Mouse (Mus musculus) forebrain, embryonic 15.5 days (tissue): ENCODE measurements around the gene Car4. TPM values are rescaled to one million over a fixed set of nuclear protein-coding genes. Genes with fewer than 3 reads are reported as not detected.

Source experiments
- ATAC-seq: fragments of 200-750 bp; cut with Nextera tagmentation; replicated peaks from 2 replicates; pipeline ENCODE4 v1.8.0; 2017; ENCODE audit warnings: mild to moderate bottlenecking, moderate TSS enrichment, moderate library complexity
- H3K27ac ChIP-seq: fragments of 300-500 bp; sonication (generic); replicated peaks from 2 replicates; pipeline ENCODE4 v1.5.1; 2015; ENCODE audit warnings: mild to moderate bottlenecking, inconsistent platforms
- H3K27me3 ChIP-seq: fragments of 300-500 bp; sonication (generic); 2 replicates; pipeline ENCODE4 v1.6.1; 2015; ENCODE audit warnings: inconsistent platforms
- H3K36me3 ChIP-seq: fragments of 300-500 bp; sonication (generic); 2 replicates; pipeline ENCODE4 v1.6.1; 2015; ENCODE audit warnings: mild to moderate bottlenecking, inconsistent platforms
- H3K4me1 ChIP-seq: fragments of 300-500 bp; sonication (generic); 2 replicates; pipeline ENCODE4 v1.6.1; 2015; ENCODE audit warnings: inconsistent platforms
- H3K4me2 ChIP-seq: fragments of 300-500 bp; sonication (generic); replicated peaks from 2 replicates; pipeline ENCODE4 v1.6.1; 2015; ENCODE audit warnings: mild to moderate bottlenecking, inconsistent platforms
- H3K4me3 ChIP-seq: fragments of 300-500 bp; sonication (generic); 2 replicates; pipeline ENCODE4 v1.5.1; 2015; ENCODE audit warnings: mild to moderate bottlenecking, inconsistent platforms
- H3K9ac ChIP-seq: fragments of 300-500 bp; sonication (generic); replicated peaks from 2 replicates; pipeline ENCODE4 v1.6.1; 2015; ENCODE audit warnings: mild to moderate bottlenecking, inconsistent platforms
- H3K9me3 ChIP-seq: fragments of 300-500 bp; sonication (generic); 2 replicates; pipeline ENCODE4 v1.6.1; 2016; ENCODE audit warnings: inconsistent platforms
- WGBS: fragments of 180-500 bp; shearing (Covaris S2); methylation state at CpG from one replicate; pipeline ENCODE4 v1.1.7; 2015; ENCODE audit warnings: mixed read lengths; 5-methylcytosine and 5-hydroxymethylcytosine counted together
- polyA plus RNA-seq: library from polyadenylated mRNA; unstranded; fragments of >200 nt; fragmentation: Nextera tagmentation; extraction: Ambion mirVana; gene quantifications from 2 replicates; pipeline ENCODE4 v1.2.1, GENCODE M21; 2015

Car4 gene
- polyA plus RNA-seq, 1 experiment from 2014 or later, result 1.9 TPM

- Histone ChIP-seq H3K4me1 (no peaks in the 10 kb centered on the region), H3K4me3 (no peak overlapping the region), H3K27me3 (no peaks in the 10 kb centered on the region), H3K9ac (no peak overlapping the region), H3K4me2 (no peak overlapping the region), H3K27ac (no peak overlapping the region), H3K36me3 (no peaks in the 10 kb centered on the region), H3K9me3 (no peaks in the 10 kb centered on the region)
- ATAC-seq, result no peak
- WGBS, result 84% methylated on average over 3 of the region's 3 CpGs
Measured at GRCm38 (mm10) chr11:84977385-84977952, 19.9 kb downstream of the Car4 start.

- no peaks in the 10 kb centered on the region for H3K4me1 ChIP-seq
- no peak overlapping the region for H3K4me2 ChIP-seq
- H3K9ac ChIP-seq, result no peak overlapping the region
- ATAC-seq, result no peak
- no peak overlapping the region for H3K27ac ChIP-seq
- 45% methylated on average over 2 of the region's 2 CpGs for WGBS
- H3K9me3 ChIP-seq, result no peaks in the 10 kb centered on the region
- H3K4me3 ChIP-seq, result no peak overlapping the region
- H3K27me3 ChIP-seq, result no peaks in the 10 kb centered on the region
- no peaks in the 10 kb centered on the region for H3K36me3 ChIP-seq
Measured at GRCm38 (mm10) chr11:84978113-84978512, 20.5 kb downstream of the Car4 start.

- H3K9ac ChIP-seq, result no peak overlapping the region
- H3K36me3 ChIP-seq, result 0 out of 2 replicates have a peak, but pooled peaks cover 6% of the 10 kb centered on the region
- H3K4me3 ChIP-seq, result no peak overlapping the region
- no peaks in the 10 kb centered on the region for H3K27me3 ChIP-seq
- no peaks in the 10 kb centered on the region for H3K9me3 ChIP-seq
- H3K4me2 ChIP-seq, result no peak overlapping the region
- H3K27ac ChIP-seq, result no peak overlapping the region
- 50% methylated on average over 1 of the region's 1 CpGs for WGBS
- no peaks in the 10 kb centered on the region for H3K4me1 ChIP-seq
- ATAC-seq, result no peak
Measured at GRCm38 (mm10) chr11:84979351-84979750, 21.8 kb downstream of the Car4 start.

GRCm38 (mm10) chr11:84980697-84981096, 23.1 kb downstream of the Car4 start:
- no peaks in the 10 kb centered on the region for H3K9me3 ChIP-seq
- 78% methylated on average over 2 of the region's 2 CpGs for WGBS

GRCm38 (mm10) chr11:84985421-84985820, 27.8 kb downstream of the Car4 start:
- H3K27me3 ChIP-seq, result no peaks in the 10 kb centered on the region
- no peak overlapping the region for H3K27ac ChIP-seq
- no peak for ATAC-seq
- 89% methylated on average over 6 of the region's 6 CpGs for WGBS
- no peak overlapping the region for H3K4me2 ChIP-seq
- H3K4me3 ChIP-seq, result no peak overlapping the region
- H3K36me3 ChIP-seq, result peaks cover 41% of the 10 kb centered on the region
- no peak overlapping the region for H3K9ac ChIP-seq
- no peaks in the 10 kb centered on the region for H3K4me1 ChIP-seq
- H3K9me3 ChIP-seq, result no peaks in the 10 kb centered on the region

More at GRCm38 (mm10) chr11:84980697-84981096, 23.1 kb downstream of the Car4 start:
- no peak overlapping the region for H3K4me2 ChIP-seq
- ATAC-seq, result no peak
- no peaks in the 10 kb centered on the region for H3K4me1 ChIP-seq
- H3K36me3 ChIP-seq, result peaks cover 11% of the 10 kb centered on the region
- no peak overlapping the region for H3K9ac ChIP-seq
- H3K4me3 ChIP-seq, result no peak overlapping the region
- H3K27ac ChIP-seq, result no peak overlapping the region
- no peaks in the 10 kb centered on the region for H3K27me3 ChIP-seq

- ATAC-seq, result no peak
- H3K9me3 ChIP-seq, result no peaks in the 10 kb centered on the region
- no peaks in the 10 kb centered on the region for H3K27me3 ChIP-seq
- no peak overlapping the region for H3K27ac ChIP-seq
- 87% methylated on average over 3 of the region's 3 CpGs for WGBS
- no peak overlapping the region for H3K4me2 ChIP-seq
- H3K4me1 ChIP-seq, result no peaks in the 10 kb centered on the region
- no peak overlapping the region for H3K4me3 ChIP-seq
- no peak overlapping the region for H3K9ac ChIP-seq
- peaks cover 60% of the 10 kb centered on the region for H3K36me3 ChIP-seq
Measured at GRCm38 (mm10) chr11:84988341-84988919, 30.8 kb downstream of the Car4 start.

GRCm38 (mm10) chr11:84992996-84993395, 35.4 kb downstream of the Car4 start:
- no peaks in the 10 kb centered on the region for H3K4me1 ChIP-seq
- no peak for ATAC-seq
- no peaks in the 10 kb centered on the region for H3K9me3 ChIP-seq
- WGBS, result 79% methylated on average over 1 of the region's 1 CpGs
- no peaks in the 10 kb centered on the region for H3K27me3 ChIP-seq
- H3K4me3 ChIP-seq, result no peak overlapping the region
- no peak overlapping the region for H3K4me2 ChIP-seq
- no peak overlapping the region for H3K27ac ChIP-seq
- peaks cover 65% of the 10 kb centered on the region for H3K36me3 ChIP-seq
- H3K9ac ChIP-seq, result no peak overlapping the region

- Histone ChIP-seq H3K4me1 (no peaks in the 10 kb centered on the region), H3K4me2 (no peak overlapping the region), H3K9me3 (no peaks in the 10 kb centered on the region), H3K27ac (no peak overlapping the region), H3K4me3 (no peak overlapping the region), H3K36me3 (peaks cover 54% of the 10 kb centered on the region), H3K27me3 (no peaks in the 10 kb centered on the region), H3K9ac (no peak overlapping the region)
- no peak for ATAC-seq
- WGBS, result 100% methylated on average over 1 of the region's 1 CpGs
Measured at GRCm38 (mm10) chr11:84995241-84995640, 37.7 kb downstream of the Car4 start.

GRCm38 (mm10) chr11:85003566-85003965, 46.0 kb downstream of the Car4 start:
- no peak for ATAC-seq

GRCm38 (mm10) chr11:85013121-85013520, 55.5 kb downstream of the Car4 start:
- Histone ChIP-seq H3K27me3 (no peaks in the 10 kb centered on the region), H3K4me1 (no peaks in the 10 kb centered on the region), H3K4me2 (no peak overlapping the region), H3K36me3 (peaks cover 32% of the 10 kb centered on the region; the same call in 1 of the 2 replicates), H3K9ac (no peak overlapping the region), H3K9me3 (no peaks in the 10 kb centered on the region), H3K27ac (no peak overlapping the region), H3K4me3 (no peak overlapping the region)
- ATAC-seq, result no peak

More at GRCm38 (mm10) chr11:85003566-85003965, 46.0 kb downstream of the Car4 start:
- Histone ChIP-seq H3K4me1 (no peaks in the 10 kb centered on the region), H3K4me3 (no peak overlapping the region), H3K36me3 (peaks cover 27% of the 10 kb centered on the region), H3K9ac (no peak overlapping the region), H3K9me3 (no peaks in the 10 kb centered on the region), H3K27ac (no peak overlapping the region), H3K4me2 (no peak overlapping the region), H3K27me3 (no peaks in the 10 kb centered on the region)
- WGBS, result 96% methylated on average over 3 of the region's 3 CpGs

Other genes starting within 250 kb of the Car4 start
- 12.3 and 14.3 TPM in 2 replicates for gene Mrm1, start 138.3 kb upstream of the Car4 start, polyA plus RNA-seq
- 4.4 and 4.7 TPM in 2 replicates for gene Dhrs11, start 128.8 kb upstream of the Car4 start, polyA plus RNA-seq
- gene Ggnbp2, start 87.0 kb upstream of the Car4 start, polyA plus RNA-seq, result 72.0 and 73.8 TPM in 2 replicates
- gene Myo19, start 77.6 kb upstream of the Car4 start, polyA plus RNA-seq, result 4.7 and 6.9 TPM in 2 replicates
- gene Pigw, start 77.5 kb upstream of the Car4 start, polyA plus RNA-seq, result 2.3 and 3.4 TPM in 2 replicates
- 61.7 and 67.8 TPM in 2 replicates for gene Znhit3, start 41.4 kb upstream of the Car4 start, polyA plus RNA-seq
- 9.1 and 9.8 TPM in 2 replicates for gene Usp32, start 182.4 kb downstream of the Car4 start, polyA plus RNA-seq
- gene 1700125H20Rik, start 212.6 kb downstream of the Car4 start, polyA plus RNA-seq, result 0.57 and 0.70 TPM in 2 replicates